Mouse (Mus musculus) liver, embryonic 12.5 days (tissue): ENCODE data around the gene Dcps. TPM values are rescaled to one million over a fixed set of nuclear protein-coding genes. Genes with fewer than 3 reads are reported as not detected.
A peak's percentile ranks its signal among the peaks of the same experiment; 100 is the strongest.

ENCODE experiments used
- ATAC-seq: fragments of 200-750 bp; cut with Nextera tagmentation; 2 replicates; pipeline ENCODE4 v1.8.0; 2017; ENCODE audit warnings: moderate number of reproducible peaks, mild to moderate bottlenecking, moderate library complexity
- H3K27ac ChIP-seq: fragments of 300-500 bp; sonication (generic); 2 replicates; pipeline ENCODE4 v1.5.1; 2016; ENCODE audit warnings: mild to moderate bottlenecking
- H3K27me3 ChIP-seq: fragments of 300-500 bp; sonication (generic); replicated peaks from 2 replicates; pipeline ENCODE4 v1.6.1; 2016; ENCODE audit warnings: mild to moderate bottlenecking, moderate library complexity
- H3K36me3 ChIP-seq: fragments of 300-500 bp; sonication (generic); 2 replicates; pipeline ENCODE4 v1.6.1; 2016; ENCODE audit warnings: mild to moderate bottlenecking, moderate library complexity
- H3K4me1 ChIP-seq: fragments of 300-500 bp; sonication (generic); 2 replicates; pipeline ENCODE4 v1.6.1; 2016
- H3K4me2 ChIP-seq: fragments of 300-500 bp; sonication (generic); 2 replicates; pipeline ENCODE4 v1.6.1; 2016; ENCODE audit warnings: mild to moderate bottlenecking, moderate library complexity
- H3K4me3 ChIP-seq: fragments of 300-500 bp; sonication (generic); 2 replicates; pipeline ENCODE4 v1.5.1; 2016; ENCODE audit warnings: mild to moderate bottlenecking, moderate library complexity
- H3K9ac ChIP-seq: fragments of 300-500 bp; sonication (generic); 2 replicates; pipeline ENCODE4 v1.6.1; 2016; ENCODE audit warnings: mild to moderate bottlenecking, moderate library complexity
- H3K9me3 ChIP-seq: fragments of 300-500 bp; sonication (generic); replicated peaks from 2 replicates; pipeline ENCODE4 v1.6.1; 2016; ENCODE audit warnings: mild to moderate bottlenecking, moderate library complexity
- WGBS: fragments of 180-500 bp; shearing (Covaris S2); methylation state at CpG from one replicate; pipeline ENCODE4 v1.1.7; 2016; ENCODE audit not compliant: insufficient replicate concordance; 5-methylcytosine and 5-hydroxymethylcytosine counted together
- polyA plus RNA-seq: library from polyadenylated mRNA; unstranded; fragments of >200 nt; fragmentation: Nextera tagmentation; extraction: Ambion mirVana; gene quantifications from 2 replicates; pipeline ENCODE4 v1.2.1, GENCODE M21; 2016

Dcps gene
- polyA plus RNA-seq, 1 experiment from 2014 or later, result 65.9 TPM

- Histone ChIP-seq H3K36me3 (peaks cover 69% of the 10 kb centered on the region), H3K4me3 (no peak overlapping the region), H3K4me1 (peaks cover 76% of the 10 kb centered on the region), H3K4me2 (no peak overlapping the region), H3K9ac (no peak overlapping the region), H3K9me3 (no peaks in the 10 kb centered on the region), H3K27ac (peak overlapping the region; percentile 36), H3K27me3 (no peaks in the 10 kb centered on the region)
- WGBS, result 70% methylated on average over 6 of the region's 6 CpGs
- ATAC-seq, result no peak
These were observed 48.7 kb downstream of the Dcps start for GRCm38 (mm10) chr9:35127147-35127546.

- Histone ChIP-seq H3K9me3 (no peaks in the 10 kb centered on the region), H3K9ac (peak overlapping the region; percentile 65; the same call in 1 of the 2 replicates), H3K4me3 (no peak overlapping the region), H3K27ac (peak overlapping the region; percentile 98), H3K27me3 (no peaks in the 10 kb centered on the region), H3K4me1 (peaks cover 88% of the 10 kb centered on the region), H3K4me2 (no peak overlapping the region), H3K36me3 (peaks cover 78% of the 10 kb centered on the region)
- 79% methylated on average over 8 of the region's 8 CpGs for WGBS
- no peak for ATAC-seq
These were observed 51.2 kb downstream of the Dcps start for GRCm38 (mm10) chr9:35124678-35124955.

- H3K9ac ChIP-seq, result peak overlapping the region; percentile 65
- H3K4me1 ChIP-seq, result peaks cover 91% of the 10 kb centered on the region
- peak overlapping the region; percentile 60 for H3K4me2 ChIP-seq
- 22% methylated on average over 11 of the region's 11 CpGs for WGBS
- no peak overlapping the region for H3K4me3 ChIP-seq
- peak overlapping the region; percentile 98 for H3K27ac ChIP-seq
- ATAC-seq, result peak; percentile 65
- no peaks in the 10 kb centered on the region for H3K9me3 ChIP-seq
- H3K27me3 ChIP-seq, result no peaks in the 10 kb centered on the region
- peaks cover 78% of the 10 kb centered on the region for H3K36me3 ChIP-seq
These were observed 51.8 kb downstream of the Dcps start for GRCm38 (mm10) chr9:35123804-35124677.

GRCm38 (mm10) chr9:35123456-35123803, 52.4 kb downstream of the Dcps start:
- Histone ChIP-seq H3K9me3 (no peaks in the 10 kb centered on the region), H3K27me3 (no peaks in the 10 kb centered on the region), H3K27ac (peak overlapping the region; percentile 98), H3K4me3 (no peak overlapping the region), H3K4me1 (peaks cover 91% of the 10 kb centered on the region), H3K4me2 (peak overlapping the region; percentile 60), H3K36me3 (peaks cover 75% of the 10 kb centered on the region), H3K9ac (peak overlapping the region; percentile 65)
- peak; percentile 52 for ATAC-seq
- WGBS, result 20% methylated on average over 2 of the region's 2 CpGs

- H3K9ac ChIP-seq, result peak overlapping the region; percentile 65
These were observed 53.2 kb downstream of the Dcps start for GRCm38 (mm10) chr9:35122551-35123266.

GRCm38 (mm10) chr9:35119168-35119567, 56.7 kb downstream of the Dcps start, which contains the start of gene St3gal4:
Gene St3gal4, minus strand, starts transcription at chr9:35119268.
- ATAC-seq, result no peak
- H3K9ac ChIP-seq, result peak within 1 kb of the TSS; percentile 91
- WGBS, result 78% methylated on average over 6 of the region's 6 CpGs
- no peaks in the 10 kb centered on the region for H3K27me3 ChIP-seq
- H3K4me1 ChIP-seq, result peaks cover 91% of the 10 kb centered on the region
- H3K36me3 ChIP-seq, result peaks cover 38% of the 10 kb centered on the region
- H3K4me2 ChIP-seq, result peak within 1 kb of the TSS; percentile 89
- peak within 1 kb of the TSS; percentile 77 for H3K4me3 ChIP-seq
- peak within 1 kb of the TSS; percentile 98 for H3K27ac ChIP-seq
- H3K9me3 ChIP-seq, result no peaks in the 10 kb centered on the region

More at GRCm38 (mm10) chr9:35122551-35123266, 53.2 kb downstream of the Dcps start:
- Histone ChIP-seq H3K4me1 (peaks cover 97% of the 10 kb centered on the region), H3K27me3 (no peaks in the 10 kb centered on the region), H3K9me3 (no peaks in the 10 kb centered on the region), H3K27ac (peak overlapping the region; percentile 98), H3K4me3 (peak overlapping the region; percentile 14; the same call in 1 of the 2 replicates), H3K4me2 (peak overlapping the region; percentile 60), H3K36me3 (peaks cover 67% of the 10 kb centered on the region)
- peak; percentile 93 for ATAC-seq
- 27% methylated on average over 5 of the region's 5 CpGs for WGBS

GRCm38 (mm10) chr9:35118563-35118962, 57.3 kb downstream of the Dcps start:
- H3K4me2 ChIP-seq, result peak overlapping the region; percentile 89
- no peaks in the 10 kb centered on the region for H3K27me3 ChIP-seq
- no peak for ATAC-seq
- 54% methylated on average over 2 of the region's 2 CpGs for WGBS
- peak overlapping the region; percentile 89 for H3K27ac ChIP-seq
- H3K36me3 ChIP-seq, result peaks cover 41% of the 10 kb centered on the region
- H3K4me3 ChIP-seq, result peak overlapping the region; percentile 77
- H3K9ac ChIP-seq, result peak overlapping the region; percentile 91
- peaks cover 91% of the 10 kb centered on the region for H3K4me1 ChIP-seq
- no peaks in the 10 kb centered on the region for H3K9me3 ChIP-seq

GRCm38 (mm10) chr9:35117384-35118295, 58.2 kb downstream of the Dcps start:
- peak overlapping the region; percentile 91 for H3K9ac ChIP-seq
- H3K4me2 ChIP-seq, result peak overlapping the region; percentile 89
- no peaks in the 10 kb centered on the region for H3K27me3 ChIP-seq
- peak overlapping the region; percentile 89 for H3K27ac ChIP-seq
- H3K36me3 ChIP-seq, result peaks cover 45% of the 10 kb centered on the region
- H3K4me3 ChIP-seq, result peak overlapping the region; percentile 77
- no peaks in the 10 kb centered on the region for H3K9me3 ChIP-seq
- 7% methylated on average over 15 of the region's 15 CpGs for WGBS
- no peak for ATAC-seq
- H3K4me1 ChIP-seq, result peaks cover 91% of the 10 kb centered on the region

- H3K36me3 ChIP-seq, result peaks cover 55% of the 10 kb centered on the region
- peak overlapping the region; percentile 89 for H3K27ac ChIP-seq
- ATAC-seq, result peak; percentile 89
- H3K27me3 ChIP-seq, result no peaks in the 10 kb centered on the region
- H3K4me2 ChIP-seq, result peak overlapping the region; percentile 89
- peak overlapping the region; percentile 91 for H3K9ac ChIP-seq
- H3K9me3 ChIP-seq, result no peaks in the 10 kb centered on the region
- under 1% methylated on average over 79 of the region's 84 CpGs for WGBS
- peaks cover 91% of the 10 kb centered on the region for H3K4me1 ChIP-seq
- H3K4me3 ChIP-seq, result peak overlapping the region; percentile 77
These were observed 59.2 kb downstream of the Dcps start for GRCm38 (mm10) chr9:35116391-35117381.

GRCm38 (mm10) chr9:35115804-35116203, 60.1 kb downstream of the Dcps start:
- Histone ChIP-seq H3K9me3 (no peaks in the 10 kb centered on the region), H3K36me3 (peaks cover 50% of the 10 kb centered on the region), H3K27ac (peak overlapping the region; percentile 89), H3K4me1 (peaks cover 91% of the 10 kb centered on the region), H3K9ac (peak overlapping the region; percentile 91), H3K27me3 (no peaks in the 10 kb centered on the region), H3K4me2 (peak overlapping the region; percentile 89), H3K4me3 (peak overlapping the region; percentile 77)
- WGBS, result 20% methylated on average over 4 of the region's 4 CpGs
- ATAC-seq, result no peak
